ENCODE assay signal across 31 mouse cellular contexts in genomic region chr17:74282024-74282423, GRCm38 (mm10).
"Had no signal": no experiment of that assay in that cellular context is flagged by ENCODE, and none has a peak within 500 bp of the region (broad histone marks: within the 10 kb centered on the region; RNA-seq: fewer than 3 reads in every experiment).

No protein-coding gene starts in this region.

- H3K27me3 ChIP-seq: heart, embryonic 12.5 days; heart, embryonic 13.5 days; heart, embryonic 15.5 days; hindbrain, embryonic 12.5 days; hindbrain, embryonic 13.5 days; hindbrain, embryonic 15.5 days; intestine, embryonic 15.5 days; kidney, embryonic 15.5 days had no signal

- DNase-seq: heart, postnatal 10 days; heart, postnatal 14 days; heart, postnatal 36 days; heart, postnatal 4 days; kidney, adult 11 months; kidney, adult 18-20 months; kidney, adult 2 months; kidney, adult 8-10 months; kidney, adult 9 months; kidney, postnatal 10 days; kidney, postnatal 14 days; kidney, postnatal 25 days; kidney, postnatal 36 days; kidney, postnatal 4 days; layer of hippocampus, adult 9-11 months; layer of hippocampus, postnatal 36 days had no signal

- H3K4me3 ChIP-seq: heart, embryonic 12.5 days; heart, embryonic 13.5 days; heart, embryonic 15.5 days; hindbrain, embryonic 10.5 days; hindbrain, embryonic 12.5 days; hindbrain, embryonic 13.5 days; hindbrain, embryonic 15.5 days; intestine, embryonic 15.5 days; kidney, embryonic 15.5 days; layer of hippocampus, adult 2 months; left cerebral cortex, adult 2 months had no signal

- H3K9me3 ChIP-seq: heart, embryonic 12.5 days; heart, embryonic 13.5 days; heart, embryonic 15.5 days; hindbrain, embryonic 10.5 days; hindbrain, embryonic 12.5 days; hindbrain, embryonic 13.5 days; hindbrain, embryonic 15.5 days; intestine, embryonic 15.5 days; kidney, embryonic 15.5 days had no signal

- H3K27ac ChIP-seq: heart, embryonic 13.5 days; heart, embryonic 15.5 days; hindbrain, embryonic 10.5 days; hindbrain, embryonic 12.5 days; hindbrain, embryonic 13.5 days; hindbrain, embryonic 14.5 days; hindbrain, embryonic 15.5 days; hindbrain, postnatal 0 days; intestine, embryonic 15.5 days; kidney, embryonic 15.5 days; kidney, postnatal 0 days; layer of hippocampus, adult 2 months; left cerebral cortex, adult 2 months had no signal

- H3K4me2 ChIP-seq: heart, embryonic 11.5 days; heart, embryonic 12.5 days; heart, embryonic 13.5 days; heart, embryonic 15.5 days; hindbrain, embryonic 12.5 days; hindbrain, embryonic 13.5 days; hindbrain, embryonic 14.5 days; hindbrain, embryonic 15.5 days; intestine, embryonic 15.5 days; kidney, embryonic 15.5 days had no signal

- H3K4me1 ChIP-seq: hindbrain, embryonic 10.5 days; intestine, embryonic 15.5 days; kidney, embryonic 15.5 days had no signal

- H3K9ac ChIP-seq: heart, embryonic 12.5 days; heart, embryonic 13.5 days; heart, embryonic 15.5 days; hindbrain, embryonic 12.5 days; hindbrain, embryonic 13.5 days; hindbrain, embryonic 14.5 days; hindbrain, embryonic 15.5 days; intestine, embryonic 15.5 days; kidney, embryonic 15.5 days had no signal

- H3K36me3 ChIP-seq: heart, embryonic 13.5 days; heart, embryonic 15.5 days; hindbrain, embryonic 12.5 days; hindbrain, embryonic 13.5 days; hindbrain, embryonic 15.5 days; intestine, embryonic 15.5 days; kidney, embryonic 15.5 days had no signal
